Mouse (Mus musculus) cerebellum, postnatal 10 days (tissue): ENCODE measurements around the gene Ncbp1.

Source experiments
- DNase-seq, 2 experiments: peaks; one replicate each; pipeline ENCODE4 v3.0.0; 2021; ENCODE audit warnings: mixed read lengths in 2 of 2

Gene Ncbp1

DNA sequence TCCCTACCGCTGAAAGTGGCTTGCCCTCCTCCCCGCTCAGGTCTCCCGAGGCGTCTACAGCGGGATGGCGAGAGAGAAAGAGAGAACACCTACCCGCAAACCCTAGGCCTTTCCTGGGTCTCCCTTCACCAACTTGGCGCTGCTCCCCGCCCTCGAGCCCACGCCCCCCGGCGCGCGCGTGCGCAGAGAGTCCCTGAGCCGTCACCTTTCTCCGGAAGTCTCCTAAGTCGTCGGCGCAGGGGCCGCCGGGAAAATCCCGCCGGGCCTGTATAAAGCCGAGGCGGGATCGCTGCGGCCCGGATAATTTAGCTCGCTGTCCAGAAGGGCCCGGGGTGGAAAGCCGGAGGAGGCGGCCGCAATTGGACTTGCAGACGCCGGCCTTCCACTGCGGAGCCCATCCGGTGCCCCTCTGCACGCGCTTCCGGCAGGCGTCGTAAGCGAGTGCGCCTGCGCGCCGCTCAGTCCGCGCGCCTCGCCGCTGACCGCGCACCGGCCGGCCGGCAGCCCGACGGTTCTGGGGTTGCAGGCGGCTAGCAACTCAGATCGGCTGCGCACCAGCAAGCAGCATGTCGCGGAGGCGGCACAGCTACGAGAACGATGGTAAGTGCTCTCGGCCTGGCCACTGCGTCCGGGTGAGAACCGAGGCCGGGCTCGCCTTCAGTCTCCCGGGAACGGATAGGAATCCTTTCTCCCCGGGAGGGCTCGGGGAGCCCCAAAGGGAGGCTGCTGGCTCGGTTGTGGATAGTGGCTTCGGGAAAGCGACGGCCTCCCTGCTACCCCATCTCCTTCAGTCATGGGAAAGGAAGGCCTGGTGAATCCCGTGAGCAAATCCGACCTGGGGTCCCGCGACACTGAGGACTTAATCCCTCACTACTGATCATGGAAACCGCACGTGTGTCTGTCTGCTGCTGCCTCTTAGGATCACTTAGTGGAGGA is at the start of gene Ncbp1, which contains the start of gene Tstd2:
Ncbp1 (plus strand) TSS at position 327 of the 936 bp plus-strand sequence.
Tstd2 (minus strand) TSS at position 408 of the 936 bp plus-strand sequence.
- peak; percentile 95 to 96 for DNase-seq

DNA sequence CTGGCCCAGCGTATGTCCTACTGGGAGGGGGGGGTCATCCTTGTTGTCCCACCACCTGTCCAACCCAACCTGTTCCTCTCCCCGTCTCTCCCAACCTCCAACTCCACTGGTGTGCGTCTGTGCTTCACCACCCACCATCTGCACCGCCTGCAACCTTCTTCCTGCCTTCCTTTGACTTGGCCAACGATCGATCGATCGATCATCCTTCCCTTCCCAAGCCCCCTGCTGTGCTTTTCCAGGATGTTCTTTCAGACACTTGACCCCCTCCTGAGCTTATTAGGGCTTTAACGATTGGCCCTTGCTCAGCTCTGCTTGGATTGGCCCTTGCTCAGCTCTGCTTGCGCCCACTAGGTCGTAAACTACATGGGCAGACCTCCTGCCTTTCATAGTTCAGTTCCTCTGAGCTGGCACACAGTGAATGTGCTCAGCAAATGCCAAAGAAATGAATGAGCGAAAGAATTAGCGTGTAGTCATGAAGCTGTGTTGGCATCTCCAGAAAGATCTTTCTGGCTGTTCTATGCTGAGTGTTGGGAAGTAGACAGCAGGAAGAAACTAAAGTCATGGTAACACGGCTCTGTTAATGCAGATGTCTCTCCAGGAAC is 48.8 kb upstream of the Ncbp1 start:
- peak; percentile 70 to 72 for DNase-seq

DNA sequence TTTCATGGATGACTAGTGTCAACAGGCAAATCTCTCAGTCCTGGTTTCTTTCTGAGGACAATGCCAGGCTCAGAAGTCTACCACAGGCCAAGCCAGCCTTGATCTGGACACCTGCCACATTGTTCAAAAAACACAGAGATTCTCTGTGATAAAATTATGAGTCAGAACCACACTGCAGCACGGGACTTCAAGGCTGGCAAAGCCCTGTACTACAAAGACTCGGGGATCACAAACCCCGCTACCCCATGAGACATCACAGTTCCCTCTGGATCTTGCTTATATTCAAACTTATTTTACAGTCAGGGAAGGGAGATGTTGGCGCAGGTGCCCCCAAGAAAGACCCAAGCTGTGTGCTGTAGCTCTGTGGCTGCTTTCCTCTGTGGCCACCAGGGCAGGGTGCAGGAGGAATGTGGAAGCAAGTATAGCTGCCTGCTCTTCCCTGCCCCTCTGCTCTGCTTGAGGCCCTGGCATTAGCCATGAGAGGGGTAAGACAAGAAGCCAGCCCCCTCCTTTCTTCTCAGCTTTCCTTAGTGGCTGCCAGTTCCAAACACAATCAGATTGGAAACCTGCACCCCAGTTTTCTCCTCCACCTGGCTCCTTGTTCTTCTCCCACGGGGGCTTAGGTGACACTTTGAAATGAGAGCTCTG is 45.9 kb upstream of the Ncbp1 start:
- DNase-seq, result peak; percentile 51 to 59

DNA sequence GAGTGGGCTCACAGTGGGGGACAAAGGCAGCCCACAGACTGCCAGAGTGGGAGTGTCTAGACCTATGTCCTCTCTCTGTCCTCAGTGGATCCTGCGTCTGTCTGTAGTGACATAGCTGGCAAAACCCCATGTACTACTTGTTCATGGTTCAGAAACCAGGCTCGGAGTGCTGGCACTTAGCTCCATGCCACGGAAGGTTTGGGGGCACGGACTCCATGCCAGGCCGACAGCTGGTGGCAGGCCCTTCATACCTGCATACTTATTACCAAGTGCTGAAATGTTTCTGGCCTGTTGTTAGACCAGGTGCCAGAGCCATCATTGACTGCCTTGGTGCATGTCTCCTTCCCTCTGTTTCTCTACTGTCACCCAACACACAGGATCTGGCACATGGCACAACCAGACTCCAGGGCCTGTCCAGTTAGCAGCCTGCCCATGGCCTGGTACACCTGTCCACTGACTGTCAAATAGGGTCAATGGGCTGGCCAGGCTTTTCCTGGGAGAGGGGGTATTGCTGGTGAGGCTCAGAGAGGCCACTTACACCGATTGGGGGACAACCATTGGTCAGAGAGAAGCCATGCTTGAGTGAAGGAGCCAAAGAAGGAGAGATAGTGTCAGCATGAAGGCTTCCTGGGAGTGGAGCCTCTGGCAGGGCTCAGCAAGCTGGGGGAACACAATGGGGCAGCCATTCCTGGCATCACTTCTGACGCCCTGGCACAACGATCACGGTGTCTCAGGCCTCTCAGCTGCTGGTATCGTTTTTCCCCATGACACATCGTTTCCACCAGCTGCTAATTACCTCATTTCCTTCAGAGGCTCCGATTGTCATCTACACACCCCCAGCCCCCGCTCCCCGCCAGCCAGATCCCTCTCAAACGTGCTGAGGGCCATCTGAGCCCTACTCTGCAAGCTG is 43.2 kb upstream of the Ncbp1 start:
- DNase-seq, result peak; percentile 77 to 83

DNA sequence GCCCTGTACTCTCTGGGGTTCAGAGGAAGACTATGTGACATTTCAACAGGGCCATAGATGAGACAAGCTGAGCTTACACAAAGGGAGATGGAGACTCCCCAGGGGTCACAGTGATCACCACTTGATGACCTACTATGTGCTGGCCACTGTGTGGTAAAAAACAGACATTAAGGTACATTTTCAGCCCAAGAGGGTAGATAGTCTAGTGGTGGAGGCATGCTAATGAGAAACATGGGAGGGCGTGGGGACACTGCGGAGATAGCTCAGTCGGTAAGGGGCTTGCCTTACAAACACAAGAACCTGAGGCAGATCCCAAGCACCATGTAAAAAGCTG is 42.6 kb upstream of the Ncbp1 start:
- no peak for DNase-seq

DNA sequence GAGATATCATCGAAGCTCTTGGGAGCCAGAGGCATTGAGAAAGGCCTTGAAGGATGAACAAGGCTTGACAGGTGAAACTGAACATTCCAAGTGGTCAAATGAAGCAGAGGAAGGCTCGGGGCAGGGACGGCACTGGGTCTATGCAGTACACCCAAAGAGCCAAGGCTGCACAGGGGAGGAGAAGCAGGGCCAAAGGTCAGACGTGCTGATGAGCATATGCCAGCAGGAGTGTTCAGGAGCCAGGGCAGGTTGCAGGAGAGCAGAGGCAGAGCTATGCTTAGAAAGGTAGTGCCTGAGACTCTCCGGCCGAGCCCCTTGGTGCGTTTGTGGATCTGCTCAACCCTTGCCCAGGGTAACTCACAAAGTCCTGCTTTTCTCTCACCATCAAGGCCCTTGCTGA is 41.9 kb upstream of the Ncbp1 start:
- DNase-seq, result no peak

DNA sequence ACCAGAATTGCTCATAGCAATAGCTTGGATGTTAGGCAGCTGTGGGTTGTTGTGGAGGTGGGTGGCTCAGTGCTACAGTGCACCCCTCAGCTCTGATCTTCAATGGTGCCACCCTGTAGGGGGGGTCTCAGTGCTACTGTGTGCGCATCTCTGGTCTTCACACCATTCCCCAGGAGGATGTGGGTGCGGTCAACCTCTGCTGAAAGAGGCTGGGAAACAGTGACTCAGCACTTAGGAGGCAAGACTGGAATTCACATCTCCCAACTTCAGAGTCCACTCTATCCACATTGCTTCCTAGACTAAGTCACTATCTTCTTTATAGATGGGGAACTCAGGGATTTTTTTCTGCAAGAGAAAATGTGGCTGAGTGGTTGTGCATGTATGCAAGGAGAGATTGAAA is 40.8 kb upstream of the Ncbp1 start:
- no peak for DNase-seq

DNA sequence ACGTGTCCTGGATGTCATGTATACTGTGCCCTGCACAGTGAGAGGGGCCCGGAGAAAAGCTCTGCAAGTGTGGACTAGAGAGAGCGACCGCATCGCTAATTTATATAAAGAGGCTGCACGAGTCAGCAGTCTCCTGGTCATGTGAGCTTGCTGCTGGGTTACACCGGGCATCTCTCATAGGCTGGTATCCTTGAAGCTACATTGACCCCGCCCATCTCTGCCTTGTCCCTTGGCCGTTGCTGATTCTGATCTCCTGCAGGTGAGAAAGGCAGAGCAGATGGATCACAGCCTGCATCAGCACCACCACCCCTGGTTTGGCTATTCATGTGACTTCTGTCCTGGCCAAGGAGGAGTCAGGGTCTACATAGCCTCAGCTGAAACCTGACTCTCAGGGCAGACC is 39.3 kb upstream of the Ncbp1 start:
- DNase-seq, result peak; percentile 74 to 76

DNA sequence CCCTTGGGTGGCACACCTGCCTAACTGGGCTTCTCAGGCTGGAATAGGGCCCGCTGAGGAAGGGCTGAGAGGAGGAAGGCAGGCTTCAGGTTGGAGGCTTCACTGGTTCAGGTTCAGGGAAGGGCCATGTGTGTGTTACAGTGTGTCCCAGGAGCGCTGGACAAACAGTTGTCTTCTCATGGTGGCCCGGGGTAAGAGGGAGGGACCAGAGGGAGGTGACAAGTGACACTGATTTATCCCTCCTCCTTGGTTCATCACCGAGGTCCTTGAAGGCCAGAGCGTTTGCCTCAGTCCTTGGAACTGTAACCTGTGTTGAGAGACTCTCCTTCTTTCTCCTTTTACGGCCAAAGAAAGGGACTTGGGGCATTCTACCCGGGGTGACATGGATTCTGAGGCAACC is 37.9 kb upstream of the Ncbp1 start:
- no peak for DNase-seq

DNA sequence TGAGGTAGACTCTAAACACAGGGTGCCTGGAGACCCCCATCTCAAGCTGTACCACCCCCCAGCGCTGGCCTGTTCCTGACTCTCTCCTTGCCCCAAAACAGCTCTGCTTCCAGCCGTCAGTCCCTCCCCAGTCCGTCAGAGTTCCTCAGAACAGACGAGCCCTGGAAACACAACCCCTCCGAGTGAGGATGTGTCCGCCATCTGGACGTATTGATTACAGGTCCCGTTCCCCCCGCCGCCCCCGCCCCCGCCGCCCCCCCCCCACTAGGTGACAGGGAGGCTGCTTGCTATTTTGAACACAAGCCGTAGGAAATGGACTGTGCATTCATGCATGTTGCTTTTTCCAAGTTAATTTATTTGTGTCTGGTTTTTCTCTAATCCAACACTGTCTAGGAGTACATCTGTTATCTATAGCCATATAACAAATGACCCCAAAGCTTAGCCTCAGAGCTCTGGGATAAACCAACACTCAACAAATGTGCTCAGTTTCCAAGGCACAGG is 37.2 kb upstream of the Ncbp1 start:
- DNase-seq, result no peak

DNA sequence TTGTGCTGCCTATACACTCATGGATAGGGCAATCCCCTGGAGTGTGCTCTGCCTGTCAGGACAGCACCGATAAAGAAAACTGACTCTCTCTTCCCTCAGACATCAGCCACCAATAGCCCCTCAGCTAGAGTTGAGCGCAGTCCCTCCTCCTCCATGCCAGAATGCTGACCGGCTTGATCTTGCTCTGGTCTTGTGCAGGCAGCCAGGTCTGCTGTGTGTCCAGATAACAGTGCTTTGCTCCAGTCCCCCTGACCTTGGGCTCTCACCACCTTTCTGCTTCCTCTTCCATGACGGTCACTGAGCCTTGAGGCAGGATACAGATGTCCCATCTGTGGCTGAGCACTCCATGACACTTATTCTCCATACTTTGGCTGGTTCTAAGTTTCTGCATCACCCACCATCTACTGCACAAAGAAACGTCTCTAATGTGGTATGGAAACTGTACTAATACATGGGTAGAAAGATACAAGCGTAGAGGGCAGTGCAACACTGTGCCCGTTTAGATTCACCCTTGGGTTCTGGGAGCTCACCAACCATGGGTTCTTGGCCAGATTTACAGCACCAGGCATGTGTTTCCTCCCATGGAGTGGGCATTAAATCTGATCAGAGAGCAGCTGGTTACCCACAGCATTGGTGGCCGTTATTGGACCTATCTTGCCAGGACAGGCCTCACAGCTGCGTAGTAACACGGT is 36.2 kb upstream of the Ncbp1 start:
- peak in 1 of 2 experiments; percentile 39 for DNase-seq

DNA sequence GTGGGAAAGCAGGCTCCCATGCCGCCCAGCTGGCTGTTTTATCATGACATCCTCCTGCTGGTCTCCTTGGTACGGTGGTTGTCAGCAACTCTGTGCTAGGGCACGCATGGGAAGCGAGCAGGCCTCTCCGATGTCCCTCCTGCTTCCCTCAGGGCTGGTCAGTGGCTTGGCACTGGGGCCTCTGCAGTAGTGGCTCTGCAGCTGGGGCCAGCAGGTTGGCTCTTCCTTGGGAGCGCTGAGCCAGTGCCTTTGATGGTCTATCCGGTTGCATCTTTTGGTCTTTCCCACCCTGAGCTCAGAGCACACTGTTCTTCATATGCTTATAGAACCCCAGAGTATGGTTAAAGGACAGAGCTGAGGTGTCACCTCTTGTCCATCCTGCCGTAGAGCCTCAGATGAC is 28.3 kb upstream of the Ncbp1 start:
- no peak for DNase-seq

DNA sequence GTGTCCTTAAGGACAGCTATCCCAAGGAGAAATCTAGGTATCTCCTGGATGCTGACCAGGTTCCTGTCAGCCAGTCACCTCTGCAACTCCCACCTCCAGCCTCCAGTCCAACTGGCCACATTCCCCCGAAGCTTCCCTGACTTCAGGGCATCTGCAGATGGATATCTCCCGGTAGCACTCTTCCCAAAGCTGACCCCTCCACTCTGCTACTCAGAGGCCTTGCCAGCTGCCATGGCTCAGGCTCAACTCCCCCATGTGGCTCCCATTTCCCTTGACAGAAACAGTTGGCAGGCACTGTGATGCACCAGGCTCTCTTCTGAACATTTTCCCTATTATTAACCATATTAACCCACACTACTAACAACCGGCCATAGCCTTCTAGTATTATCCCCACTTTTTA is 27.1 kb upstream of the Ncbp1 start:
- DNase-seq, result peak; percentile 77 to 82

DNA sequence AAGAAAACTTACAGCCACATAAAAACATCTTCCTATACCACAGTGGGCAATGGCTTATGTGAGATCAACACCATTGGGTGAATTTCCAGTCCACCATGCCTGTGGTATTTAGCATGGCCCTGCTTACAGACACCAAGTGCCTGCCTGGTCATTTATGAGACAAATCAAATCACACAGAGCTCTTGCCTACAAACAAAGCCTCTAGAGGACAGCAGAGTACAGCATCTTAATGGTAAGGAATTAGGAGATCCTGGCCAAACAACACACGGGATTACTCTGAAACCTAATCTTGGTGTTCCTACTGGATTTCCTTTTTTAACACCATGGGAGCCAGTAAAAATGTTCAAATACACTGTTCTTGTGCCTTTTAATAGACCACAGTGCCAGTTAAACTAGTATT is 23.1 kb upstream of the Ncbp1 start:
- peak in 1 of 2 experiments; percentile 27 for DNase-seq

DNA sequence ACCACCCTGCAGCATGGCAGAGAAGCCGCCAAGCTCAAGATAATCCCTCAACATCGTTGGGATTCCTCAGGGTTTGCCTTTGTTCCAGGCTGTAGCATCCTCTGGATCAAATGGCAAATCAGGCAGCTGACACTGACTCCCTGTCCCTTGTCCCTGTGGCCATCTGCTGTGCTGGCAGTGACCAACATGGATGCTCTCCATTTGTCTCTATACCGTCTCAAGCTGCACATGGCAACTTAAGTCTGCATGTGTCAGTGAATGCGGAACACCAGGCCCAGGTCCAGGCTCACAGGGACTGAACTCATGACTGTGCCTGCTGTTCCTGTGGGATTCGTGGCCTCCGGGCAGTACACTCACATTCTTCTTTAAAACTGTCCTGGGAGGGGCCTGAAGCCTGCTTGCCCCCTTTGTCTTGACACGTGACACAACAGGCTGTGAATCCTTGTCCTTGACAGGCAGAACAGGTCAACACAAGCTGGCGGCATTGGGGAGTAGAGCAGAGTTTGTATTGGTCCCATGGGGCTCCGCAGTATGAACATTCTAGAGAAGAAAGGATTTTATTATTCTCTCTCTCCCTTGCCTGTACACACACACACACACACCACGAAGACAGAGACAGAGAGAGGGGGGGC is 21.8 kb upstream of the Ncbp1 start:
- DNase-seq, result peak; percentile 86 to 91

DNA sequence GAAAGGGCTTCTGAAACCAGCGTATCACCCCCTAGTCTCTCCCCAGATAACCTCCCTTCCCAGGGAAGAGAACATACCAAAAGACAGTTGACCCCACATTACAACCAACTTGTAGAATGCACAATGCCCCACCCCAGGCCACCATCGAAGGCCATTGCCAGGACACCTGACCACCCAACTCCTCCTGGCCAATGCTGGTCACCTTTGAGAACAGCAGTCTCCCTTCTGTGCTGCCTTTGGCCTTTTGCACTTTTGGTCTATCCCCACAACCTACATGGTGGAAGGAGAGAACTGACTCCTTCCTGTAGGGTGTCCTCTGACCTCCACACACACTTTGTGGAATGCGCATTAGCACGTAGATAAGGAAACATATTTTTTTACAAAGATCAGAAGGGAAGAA is 20.9 kb upstream of the Ncbp1 start:
- peak in 1 of 2 experiments; percentile 20 for DNase-seq

DNA sequence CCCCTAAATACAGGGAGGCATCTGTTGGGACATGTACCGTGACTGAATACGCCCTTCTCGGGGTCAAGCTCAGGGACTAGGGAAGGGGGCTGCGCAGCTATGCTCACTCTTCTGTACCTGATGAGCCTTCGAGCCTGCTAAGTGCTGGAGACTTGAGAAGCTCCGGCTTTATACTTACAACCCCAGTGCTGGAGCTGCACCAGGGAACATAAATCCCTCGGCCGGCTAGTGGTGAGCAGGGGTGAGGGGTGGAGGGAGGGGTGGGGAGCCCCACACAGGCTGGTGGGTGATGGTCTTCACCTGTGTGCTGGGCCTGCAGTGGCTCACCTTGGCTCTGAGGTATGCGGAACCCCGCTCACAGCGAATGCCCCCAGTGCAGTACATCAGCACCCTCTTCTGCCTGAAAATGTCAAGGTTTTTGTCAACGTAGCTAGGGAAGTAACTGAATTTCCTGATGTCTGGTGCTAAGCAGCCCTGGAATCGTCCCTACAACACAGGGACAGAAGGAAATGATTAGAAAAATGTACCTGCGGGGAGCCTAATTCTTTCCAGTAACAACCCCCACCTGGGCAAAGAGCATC is 18.8 kb upstream of the Ncbp1 start:
- DNase-seq, result peak in 1 of 2 experiments; percentile 49

DNA sequence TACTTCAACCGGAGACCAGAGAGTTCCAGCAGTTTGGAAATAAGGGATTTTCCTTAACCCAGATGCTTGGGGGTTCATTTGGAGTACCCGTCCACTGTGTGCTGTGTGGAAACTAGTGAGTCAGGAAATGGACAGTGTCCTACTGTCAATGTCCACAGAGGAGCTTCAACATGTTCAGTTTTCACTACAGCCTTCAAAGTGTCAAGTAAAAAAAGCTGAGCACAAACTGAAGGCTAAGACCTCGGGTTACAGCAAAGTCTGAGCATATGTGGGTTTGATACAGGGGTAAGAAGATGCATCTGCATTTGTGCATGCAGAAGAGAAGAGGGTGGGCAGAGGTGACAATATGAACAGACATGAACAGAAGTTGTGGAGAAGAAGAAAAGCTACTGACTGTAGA is 17.6 kb upstream of the Ncbp1 start:
- DNase-seq, result no peak

DNA sequence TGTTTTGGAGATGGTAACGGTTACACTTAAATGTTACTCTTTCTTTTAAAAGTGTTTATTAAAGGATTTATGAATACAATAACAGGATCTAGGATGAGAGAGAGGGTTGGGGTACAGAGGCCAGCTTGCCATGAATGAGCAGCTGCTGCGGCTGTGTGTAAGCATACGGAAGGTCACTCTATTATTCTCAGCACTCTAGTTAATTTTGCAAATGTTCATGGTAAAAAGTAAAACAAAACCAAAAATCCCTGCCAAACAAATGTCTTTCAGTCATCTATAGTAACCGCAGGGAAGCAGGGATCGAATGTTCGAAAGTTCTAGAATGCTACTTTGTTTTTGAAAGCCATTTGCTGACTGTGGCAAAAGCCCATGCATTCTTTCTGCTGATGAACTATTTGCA is 15.1 kb upstream of the Ncbp1 start:
- DNase-seq, result no peak

DNA sequence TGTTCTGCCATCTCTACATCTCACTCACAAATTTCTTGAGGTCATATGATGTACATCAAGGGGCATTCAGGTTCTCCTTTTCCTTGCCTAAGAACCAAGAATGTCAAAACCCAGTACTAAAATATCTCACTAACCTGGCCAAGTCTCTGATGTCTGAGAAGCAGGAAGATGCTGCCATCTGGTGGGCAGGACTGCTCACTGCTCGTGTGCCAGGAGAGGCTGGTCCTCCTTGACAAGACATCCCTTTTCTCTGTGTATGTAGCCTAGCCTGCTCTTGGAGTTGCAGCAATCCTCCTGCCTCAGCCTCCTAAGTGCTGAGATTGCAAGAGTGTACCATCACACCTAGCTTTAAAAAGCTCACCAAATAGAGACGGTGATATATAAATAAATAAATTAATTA is 11.9 kb upstream of the Ncbp1 start:
- DNase-seq, result peak; percentile 91 to 92
